Comparison of ENCODE assay signal across 9 mouse cellular contexts in the genomic region with DNA sequence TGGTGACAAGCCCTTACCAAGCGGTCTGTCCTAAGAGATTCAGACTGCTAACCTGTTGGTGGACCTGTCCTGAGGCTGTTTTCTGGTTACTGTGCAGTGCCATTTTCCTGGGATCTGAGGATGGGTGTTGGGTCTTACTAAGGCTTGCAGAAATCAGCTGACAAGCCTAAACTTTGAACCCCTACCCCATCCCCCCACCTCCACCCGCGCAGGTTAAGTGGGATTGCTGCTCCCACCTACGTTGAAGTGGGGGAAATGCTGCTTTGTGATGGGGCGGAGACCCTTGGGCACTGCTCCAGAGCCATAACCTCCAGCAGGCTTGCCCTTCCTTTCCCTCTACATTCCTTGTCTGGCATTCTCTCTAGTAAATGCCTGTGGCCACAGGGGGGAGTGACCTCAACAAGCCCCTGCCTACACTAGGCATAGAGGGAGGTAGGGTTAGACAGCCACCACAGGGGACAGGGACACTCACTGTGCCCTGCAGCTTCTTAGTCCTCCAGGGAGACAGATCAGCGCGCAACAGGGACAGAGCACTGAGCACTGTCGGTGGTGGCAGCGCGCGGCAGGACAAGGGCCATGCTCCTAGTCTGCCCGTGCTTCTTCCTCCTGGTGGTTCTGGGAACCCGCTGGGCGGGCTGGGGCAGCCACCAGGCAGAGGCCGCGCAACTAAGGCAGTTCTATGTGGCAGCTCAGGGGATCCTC. TPM values are rescaled to one million over a fixed set of nuclear protein-coding genes. Genes with fewer than 3 reads are reported as not detected.
DNase-seq lines count a peak whose midpoint lies in the region; ATAC-seq lines count a peak whose summit lies in the region.
"Had no signal": no experiment of that assay in that cellular context is flagged by ENCODE, and none has a peak within 500 bp of the region (broad histone marks: within the 10 kb centered on the region; RNA-seq: fewer than 3 reads in every experiment).

A gene (plus strand): TSS at position 452 of the 702 bp plus-strand sequence.

- H3K36me3 ChIP-seq in heart, embryonic 12.5 days, result no peaks in the 10 kb centered on the region
- H3K36me3 ChIP-seq: embryonic facial prominence, embryonic 15.5 days had no signal

- H3K9ac ChIP-seq in heart, embryonic 12.5 days, result no peak within 1 kb of the TSS
- H3K9ac ChIP-seq: embryonic facial prominence, embryonic 15.5 days had no signal

- 9% methylated on average over 16 of the region's 16 CpGs for WGBS in heart, embryonic 12.5 days

- H3K27me3 ChIP-seq in heart, embryonic 12.5 days (replicated peaks), result no peaks in the 10 kb centered on the region
- H3K27me3 ChIP-seq: embryonic facial prominence, embryonic 15.5 days had no signal

- H3K4me2 ChIP-seq in heart, embryonic 12.5 days, result peak within 1 kb of the TSS; percentile 52
- H3K4me2 ChIP-seq: embryonic facial prominence, embryonic 15.5 days had no signal

- H3K27ac ChIP-seq in heart, embryonic 12.5 days (ENCODE audit: poor library complexity, severe bottlenecking), result no peak within 1 kb of the TSS
- H3K27ac ChIP-seq: embryonic facial prominence, embryonic 15.5 days had no signal

- DNase-seq in heart, postnatal 25 days (ENCODE audit: low spot score), result no peak
- peak; percentile 22 for DNase-seq in adrenal gland, postnatal 25 days
- DNase-seq in kidney, adult 9 months, result peak; percentile 42
- DNase-seq in MN1 (ENCODE audit: low spot score), result no peak
- DNase-seq in frontal cortex, adult 2 months (ENCODE audit: extremely low spot score in 1 of 2, low spot score in 1 of 2), result no peak
- no peak for DNase-seq in left cerebral cortex, adult 18-20 months (ENCODE audit: low spot score in 2 of 2)

- H3K4me3 ChIP-seq in heart, embryonic 12.5 days, result 0 out of 2 replicates have a peak within 1 kb of the TSS, but pooled peaks have one; percentile 4
- H3K4me3 ChIP-seq: embryonic facial prominence, embryonic 15.5 days had no signal

- intact Hi-C loops in heart, postnatal 25 days (cut with DNase I), result no loop called here

- ATAC-seq in heart, embryonic 12.5 days (ENCODE audit: insufficient number of reproducible peaks, low FRiP score), result peak; percentile 33; the same call in 1 of the 2 replicates
- ATAC-seq in megakaryocyte-erythroid progenitor cell, adult 5-6 weeks (replicated peaks; ENCODE audit: low FRiP score, low TSS enrichment, poor library complexity, severe bottlenecking), result 0 out of 2 replicates have a peak, but pooled peaks have one; percentile 17

- H3K4me1 ChIP-seq in heart, embryonic 12.5 days (replicated peaks), result peaks cover 3% of the 10 kb centered on the region; the same call in 1 of the 2 replicates

- no peaks in the 10 kb centered on the region for H3K9me3 ChIP-seq in heart, embryonic 12.5 days (replicated peaks)
- H3K9me3 ChIP-seq: embryonic facial prominence, embryonic 15.5 days had no signal

RNA-seq across cellular contexts. Expression of the gene that starts here (rescaled TPM):
- 0.55 and 0.87 TPM in 2 replicates for polyA plus RNA-seq in heart, embryonic 12.5 days (2016; fragmentation: Nextera tagmentation; extraction: Ambion mirVana)
- total RNA-seq in heart, postnatal 25 days (2021), result 1 to 10 TPM; 1.6 to 1.9 TPM
- total RNA-seq in adrenal gland, postnatal 25 days (2021), result 12.9 and 17.4 TPM in 2 replicates
- 0.94 TPM in 1 of 2 replicates, not detected in the other for total RNA-seq in megakaryocyte-erythroid progenitor cell, adult 5-6 weeks (2014; fragmentation: Nextera tagmentation)
- 0.42 and 0.46 TPM in 2 replicates for total RNA-seq in megakaryocyte-erythroid progenitor cell, adult 5-6 weeks (2017)
- 0.27 and 0.46 TPM in 2 replicates for polyA plus RNA-seq in frontal cortex, adult 2 months (2012; rRNA removed)
- total RNA-seq in left cerebral cortex, adult 18-20 months (2021), result under 1 TPM; 0.42 to 0.72 TPM

Comparison
In these comparisons a context has a peak if more than half of its experiments do, and no peak if none do; other contexts are left out.
1. Peak in ATAC-seq, H3K4me3 ChIP-seq and H3K4me2 ChIP-seq in heart, embryonic 12.5 days; RNA of the gene not detected or under 1 TPM.
2. Peak in ATAC-seq in megakaryocyte-erythroid progenitor cell, adult 5-6 weeks; RNA of the gene not detected or under 1 TPM.
3. DNase-seq: peak in adrenal gland, postnatal 25 days (single experiment) and kidney, adult 9 months (single experiment); none in heart, postnatal 25 days (single experiment), MN1 (single experiment), frontal cortex, adult 2 months (0 of 2) and left cerebral cortex, adult 18-20 months (0 of 2).